23 mouse cellular contexts compared by ENCODE assay signal in genomic region chr5:33527750-33528149, GRCm38 (mm10).
"Had no signal": no experiment of that assay in that cellular context is flagged by ENCODE, and none has a peak within 500 bp of the region (broad histone marks: within the 10 kb centered on the region; RNA-seq: fewer than 3 reads in every experiment).

No protein-coding gene starts in this region.

- H3K4me2 ChIP-seq: heart, embryonic 12.5 days; hindbrain, embryonic 12.5 days; hindbrain, embryonic 14.5 days; intestine, embryonic 15.5 days; liver, embryonic 11.5 days had no signal

- H3K9me3 ChIP-seq: heart, embryonic 10.5 days; heart, embryonic 12.5 days; hindbrain, embryonic 12.5 days; intestine, embryonic 15.5 days; liver, embryonic 13.5 days had no signal

- H3K36me3 ChIP-seq: heart, embryonic 10.5 days; heart, embryonic 12.5 days; hindbrain, embryonic 12.5 days; intestine, embryonic 15.5 days; liver, embryonic 13.5 days had no signal

- H3K9ac ChIP-seq: heart, embryonic 12.5 days; hindbrain, embryonic 12.5 days; hindbrain, embryonic 14.5 days; intestine, embryonic 15.5 days had no signal

- H3K27me3 ChIP-seq: intestine, embryonic 15.5 days had no signal

- H3K27ac ChIP-seq: gastrocnemius, adult 2 months; heart, embryonic 10.5 days; hindbrain, embryonic 12.5 days; hindbrain, embryonic 14.5 days; intestine, embryonic 15.5 days; layer of hippocampus, adult 2 months; left cerebral cortex, adult 2 months had no signal

- H3K4me3 ChIP-seq: gastrocnemius, adult 2 months; heart, embryonic 10.5 days; heart, embryonic 12.5 days; hindbrain, embryonic 12.5 days; intestine, embryonic 15.5 days; layer of hippocampus, adult 2 months; left cerebral cortex, adult 2 months; liver, embryonic 13.5 days had no signal

- ATAC-seq: inflammation-experienced regulatory T-cells, adult 6 months; intestine, embryonic 15.5 days; intestine, postnatal 0 days had no signal

- DNase-seq: gastrocnemius, adult 2 months; gastrocnemius, postnatal 10 days; gastrocnemius, postnatal 25 days; heart, adult 18-20 months; heart, postnatal 10 days; heart, postnatal 4 days; kidney, adult 18-20 months; kidney, adult 8-10 months; kidney, postnatal 10 days; kidney, postnatal 25 days; kidney, postnatal 4 days; liver; liver, embryonic 13.5 days had no signal
